7 mouse cellular contexts compared by ENCODE assay signal in genomic region chr15:102510590-102511284, GRCm38 (mm10). TPM values are rescaled to one million over a fixed set of nuclear protein-coding genes. Genes with fewer than 3 reads are reported as not detected.
A peak's percentile ranks its signal among the peaks of the same experiment; 100 is the strongest.
DNase-seq lines count a peak whose midpoint lies in the region; ATAC-seq lines count a peak whose summit lies in the region.

No protein-coding gene starts in this region.

- H3K9ac ChIP-seq in embryonic facial prominence, embryonic 12.5 days: peak overlapping the region; percentile 64
- H3K9ac ChIP-seq in limb, embryonic 11.5 days (ENCODE audit: low read length): peak overlapping the region; percentile 60
- H3K9ac ChIP-seq in midbrain, embryonic 13.5 days (replicated peaks): peak overlapping the region; percentile 69

- ATAC-seq in embryonic facial prominence, embryonic 12.5 days (ENCODE audit: insufficient number of reproducible peaks, insufficient read depth, low FRiP score, low TSS enrichment): peak; percentile 89
- peak; percentile 93 for ATAC-seq in limb, embryonic 11.5 days (ENCODE audit: insufficient number of reproducible peaks, low FRiP score, low TSS enrichment, low read depth)
- peak; percentile 93 for ATAC-seq in midbrain, embryonic 13.5 days

- H3K36me3 ChIP-seq in embryonic facial prominence, embryonic 12.5 days: no peaks in the 10 kb centered on the region
- no peaks in the 10 kb centered on the region for H3K36me3 ChIP-seq in limb, embryonic 11.5 days (ENCODE audit: control insufficient read depth, insufficient read depth, low read length)
- peaks cover 13% of the 10 kb centered on the region for H3K36me3 ChIP-seq in midbrain, embryonic 13.5 days

- peak overlapping the region; percentile 89 for H3K27ac ChIP-seq in embryonic facial prominence, embryonic 12.5 days
- peak overlapping the region; percentile 24; the same call in 1 of the 2 replicates for H3K27ac ChIP-seq in limb, embryonic 11.5 days (replicated peaks; ENCODE audit: low read depth, low read length)
- H3K27ac ChIP-seq in midbrain, embryonic 13.5 days: peak overlapping the region; percentile 91

- H3K4me2 ChIP-seq in embryonic facial prominence, embryonic 12.5 days (replicated peaks): peak overlapping the region; percentile 76
- H3K4me2 ChIP-seq in limb, embryonic 11.5 days (ENCODE audit: low read depth, severe bottlenecking): peak overlapping the region; percentile 92
- H3K4me2 ChIP-seq in midbrain, embryonic 13.5 days (replicated peaks): peak overlapping the region; percentile 75

- H3K27me3 ChIP-seq in embryonic facial prominence, embryonic 12.5 days: no peaks in the 10 kb centered on the region
- no peaks in the 10 kb centered on the region for H3K27me3 ChIP-seq in limb, embryonic 11.5 days (ENCODE audit: control insufficient read depth, insufficient read depth, low read length)
- H3K27me3 ChIP-seq in midbrain, embryonic 13.5 days: no peaks in the 10 kb centered on the region

- peak overlapping the region; percentile 64 for H3K4me3 ChIP-seq in embryonic facial prominence, embryonic 12.5 days
- H3K4me3 ChIP-seq in limb, embryonic 11.5 days (ENCODE audit: low read depth, low read length): peak overlapping the region; percentile 60
- peak overlapping the region; percentile 58 for H3K4me3 ChIP-seq in midbrain, embryonic 13.5 days (replicated peaks)

- H3K4me1 ChIP-seq in embryonic facial prominence, embryonic 12.5 days: peaks cover 38% of the 10 kb centered on the region
- H3K4me1 ChIP-seq in limb, embryonic 11.5 days (ENCODE audit: control insufficient read depth, insufficient read depth, low read length): peaks cover 28% of the 10 kb centered on the region
- peaks cover 74% of the 10 kb centered on the region for H3K4me1 ChIP-seq in midbrain, embryonic 13.5 days (replicated peaks)

- no peaks in the 10 kb centered on the region for H3K9me3 ChIP-seq in embryonic facial prominence, embryonic 12.5 days
- no peaks in the 10 kb centered on the region for H3K9me3 ChIP-seq in limb, embryonic 11.5 days (ENCODE audit: control insufficient read depth, low read length)
- H3K9me3 ChIP-seq in midbrain, embryonic 13.5 days: no peaks in the 10 kb centered on the region

- peak; percentile 90 to 94 for DNase-seq in adrenal gland, postnatal 36 days
- peak; percentile 83 to 85 for DNase-seq in heart, adult 18-20 months
- peak; percentile 85 for DNase-seq in kidney, adult 18-20 months
- peak; percentile 97 for DNase-seq in limb, embryonic 11.5 days (ENCODE audit: low spot score)
- DNase-seq in spleen, adult 12 weeks (ENCODE audit: low spot score): peak; percentile 58

- 2% methylated on average over 34 of the region's 34 CpGs for WGBS in embryonic facial prominence, embryonic 12.5 days
- WGBS in limb, embryonic 11.5 days: 3% methylated on average over 34 of the region's 34 CpGs
- WGBS in midbrain, embryonic 13.5 days: 3% methylated on average over 30 of the region's 34 CpGs

RNA-seq across cellular contexts. Expression of gene Map3k12, which starts 6.1 kb away (rescaled TPM):
- total RNA-seq in adrenal gland, postnatal 36 days (2021): 1 to 10 TPM; 8.0 to 8.9 TPM
- polyA plus RNA-seq in embryonic facial prominence, embryonic 12.5 days (2016; fragmentation: Nextera tagmentation; extraction: Ambion mirVana): 27.9 and 33.8 TPM in 2 replicates
- total RNA-seq in heart, adult 18-20 months (2021): 1 to 10 TPM; 1.8 to 2.3 TPM
- polyA plus RNA-seq in limb, embryonic 11.5 days (2014; fragmentation: Nextera tagmentation; extraction: Ambion mirVana): 14.3 and 18.2 TPM in 2 replicates
- 47.9 and 53.9 TPM in 2 replicates for polyA plus RNA-seq in midbrain, embryonic 13.5 days (2015; fragmentation: Nextera tagmentation; extraction: Ambion mirVana)

RNA-seq across cellular contexts. Expression of gene Gm10337, which starts 7.2 kb away (rescaled TPM):
- total RNA-seq in adrenal gland, postnatal 36 days (2021): not detected
- polyA plus RNA-seq in embryonic facial prominence, embryonic 12.5 days (2016; fragmentation: Nextera tagmentation; extraction: Ambion mirVana): not detected in 2 replicates
- total RNA-seq in heart, adult 18-20 months (2021): not detected
- 6.1 TPM in 1 of 2 replicates, not detected in the other for polyA plus RNA-seq in limb, embryonic 11.5 days (2014; fragmentation: Nextera tagmentation; extraction: Ambion mirVana)
- 4.5 and 16.7 TPM in 2 replicates for polyA plus RNA-seq in midbrain, embryonic 13.5 days (2015; fragmentation: Nextera tagmentation; extraction: Ambion mirVana)

RNA-seq across cellular contexts. Expression of gene Tarbp2, which starts 7.3 kb away (rescaled TPM):
- 10 to 100 TPM; 32.5 to 33.5 TPM for total RNA-seq in adrenal gland, postnatal 36 days (2021)
- polyA plus RNA-seq in embryonic facial prominence, embryonic 12.5 days (2016; fragmentation: Nextera tagmentation; extraction: Ambion mirVana): 114 and 119 TPM in 2 replicates
- total RNA-seq in heart, adult 18-20 months (2021): 10 to 100 TPM; 40.1 to 43.0 TPM
- polyA plus RNA-seq in limb, embryonic 11.5 days (2014; fragmentation: Nextera tagmentation; extraction: Ambion mirVana): 109 and 110 TPM in 2 replicates
- polyA plus RNA-seq in midbrain, embryonic 13.5 days (2015; fragmentation: Nextera tagmentation; extraction: Ambion mirVana): 98.2 and 101 TPM in 2 replicates

RNA-seq across cellular contexts. Expression of gene Npff, which starts 14.0 kb away (rescaled TPM):
- 1 to 10 TPM; 2.5 to 3.6 TPM for total RNA-seq in adrenal gland, postnatal 36 days (2021)
- polyA plus RNA-seq in embryonic facial prominence, embryonic 12.5 days (2016; fragmentation: Nextera tagmentation; extraction: Ambion mirVana): 3.0 and 3.7 TPM in 2 replicates
- under 1 TPM; 0.87 to 0.92 TPM for total RNA-seq in heart, adult 18-20 months (2021)
- 1.6 and 2.2 TPM in 2 replicates for polyA plus RNA-seq in limb, embryonic 11.5 days (2014; fragmentation: Nextera tagmentation; extraction: Ambion mirVana)
- 2.9 and 5.0 TPM in 2 replicates for polyA plus RNA-seq in midbrain, embryonic 13.5 days (2015; fragmentation: Nextera tagmentation; extraction: Ambion mirVana)

RNA-seq across cellular contexts. Expression of gene Pcbp2, which starts 40.4 kb away (rescaled TPM):
- total RNA-seq in adrenal gland, postnatal 36 days (2021): 100 to 1,000 TPM; 724 to 759 TPM
- polyA plus RNA-seq in embryonic facial prominence, embryonic 12.5 days (2016; fragmentation: Nextera tagmentation; extraction: Ambion mirVana): 228 and 230 TPM in 2 replicates
- total RNA-seq in heart, adult 18-20 months (2021): 100 to 1,000 TPM; 418 to 491 TPM
- 284 and 287 TPM in 2 replicates for polyA plus RNA-seq in limb, embryonic 11.5 days (2014; fragmentation: Nextera tagmentation; extraction: Ambion mirVana)
- 164 and 166 TPM in 2 replicates for polyA plus RNA-seq in midbrain, embryonic 13.5 days (2015; fragmentation: Nextera tagmentation; extraction: Ambion mirVana)

Comparison
In these comparisons a context has a peak if more than half of its experiments do, and no peak if none do; other contexts are left out.
1. Peak in every context shown above with its lines: DNase-seq, ATAC-seq, H3K4me3 ChIP-seq and H3K27ac ChIP-seq.
2. H3K27ac ChIP-seq: peak in every context shown above with its lines; median percentile 91 in midbrain, embryonic 13.5 days; 89 in embryonic facial prominence, embryonic 12.5 days; 24 in limb, embryonic 11.5 days.